Mouse (Mus musculus): ENCODE measurements around the gene Gm44502.
A peak's percentile ranks its signal among the peaks of the same experiment; 100 is the strongest.

Gm44502 gene

GRCm38 (mm10) chr15:89429352-89430221 lies at the start of gene Gm44502, which contains the start of the genes C730034F03Rik and Chkb:
Gene Gm44502 (minus strand): TSS chr15:89429696.
Gene C730034F03Rik (plus strand): TSS chr15:89429589.
Gene Chkb (minus strand): TSS chr15:89429908.
- DNase-seq (ENCODE audit: low spot score in 2 of 2): peak; percentile 91

- DNase-seq (ENCODE audit: low spot score in 2 of 2): no peak
These were observed 49.1 kb upstream of the Gm44502 start for GRCm38 (mm10) chr15:89478622-89479021.

GRCm38 (mm10) chr15:89477806-89478205 lies 48.3 kb upstream of the Gm44502 start:
- DNase-seq (ENCODE audit: low spot score in 2 of 2): no peak

DNA sequence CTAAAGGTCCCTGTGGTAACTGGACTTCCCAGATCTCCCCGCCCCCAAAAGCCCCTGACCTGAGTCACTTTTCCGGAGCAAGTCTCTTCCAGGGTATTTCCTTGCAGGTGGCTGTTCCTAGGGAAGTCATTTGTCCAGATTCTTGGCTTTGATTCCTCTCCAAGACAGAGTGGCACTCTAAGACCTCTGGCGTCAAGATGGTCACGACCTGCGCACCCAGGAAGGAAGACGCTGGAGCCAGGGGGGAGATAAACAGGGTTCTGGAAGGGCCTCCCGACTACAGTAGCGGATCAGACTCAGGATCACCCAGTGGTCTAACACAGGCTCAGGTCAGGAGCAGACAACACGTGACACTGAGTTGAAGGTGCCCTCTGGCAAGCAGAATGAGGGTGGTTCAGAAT lies 47.6 kb upstream of the Gm44502 start, which contains the start of gene Arsa:
Gene Arsa (minus strand): TSS at position 335 of the 401 bp plus-strand sequence.
- DNase-seq (ENCODE audit: low spot score in 2 of 2): no peak

- DNase-seq (ENCODE audit: low spot score in 2 of 2): no peak
These were observed 46.9 kb upstream of the Gm44502 start for GRCm38 (mm10) chr15:89476475-89476815.

DNA sequence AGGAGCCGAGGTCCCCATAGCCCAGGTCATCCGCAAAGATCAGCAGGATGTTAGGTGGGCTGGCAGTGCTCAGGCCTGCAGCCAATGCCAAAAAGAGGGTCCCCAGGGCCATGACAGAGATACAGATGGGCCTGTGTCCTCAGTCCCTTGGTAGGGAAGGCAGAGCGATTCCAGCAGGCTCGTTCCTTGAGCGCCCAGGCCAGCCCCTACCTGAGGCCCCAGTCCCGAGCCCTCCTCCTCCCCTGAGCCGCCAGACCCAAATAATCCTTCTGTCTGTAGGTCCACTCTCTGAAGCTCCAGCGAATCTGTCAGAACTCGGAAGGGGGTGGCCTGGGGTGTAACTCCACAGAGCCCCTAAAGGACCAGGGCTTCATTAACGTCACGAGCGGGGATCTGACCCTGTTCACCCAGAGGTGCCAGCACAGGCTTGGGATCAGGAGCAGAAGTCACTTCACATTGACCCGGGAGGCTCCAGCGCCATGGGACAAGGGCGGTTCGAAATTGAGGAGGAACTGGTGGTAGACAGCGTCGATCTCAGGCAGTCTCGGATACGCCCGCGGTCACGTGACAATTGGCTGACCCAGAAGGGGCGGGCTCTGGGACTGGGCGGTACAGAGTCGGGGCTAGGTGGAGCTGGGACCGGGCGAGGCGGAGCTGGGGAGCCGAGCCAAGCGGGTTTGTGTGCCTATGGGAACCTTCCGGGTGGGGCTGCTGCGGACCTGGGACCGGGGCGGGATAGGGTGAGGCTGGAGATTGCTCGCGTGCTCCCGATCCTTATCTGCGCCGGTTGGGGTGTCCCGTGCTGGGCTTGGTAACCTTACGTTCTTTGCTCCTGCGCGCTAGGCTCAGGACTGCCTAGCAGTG lies 46.3 kb upstream of the Gm44502 start:
- peak; percentile 88 to 89 for DNase-seq (ENCODE audit: low spot score in 2 of 2)

DNA sequence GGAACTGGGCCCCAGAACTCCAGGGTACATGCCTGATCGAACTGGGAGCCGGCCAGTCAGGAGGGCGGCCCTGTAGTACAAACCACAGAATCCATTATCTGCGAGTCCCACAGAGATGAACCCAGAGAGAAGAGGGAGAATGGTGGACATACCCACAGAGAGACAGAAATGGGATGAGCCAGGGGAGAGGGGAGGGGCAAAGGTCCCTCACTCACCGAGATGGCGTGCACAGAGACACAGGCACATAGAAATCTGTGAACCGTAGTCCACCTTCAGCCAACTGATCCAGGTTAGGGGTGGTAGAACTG lies 45.8 kb upstream of the Gm44502 start:
- DNase-seq (ENCODE audit: low spot score in 2 of 2): no peak

DNA sequence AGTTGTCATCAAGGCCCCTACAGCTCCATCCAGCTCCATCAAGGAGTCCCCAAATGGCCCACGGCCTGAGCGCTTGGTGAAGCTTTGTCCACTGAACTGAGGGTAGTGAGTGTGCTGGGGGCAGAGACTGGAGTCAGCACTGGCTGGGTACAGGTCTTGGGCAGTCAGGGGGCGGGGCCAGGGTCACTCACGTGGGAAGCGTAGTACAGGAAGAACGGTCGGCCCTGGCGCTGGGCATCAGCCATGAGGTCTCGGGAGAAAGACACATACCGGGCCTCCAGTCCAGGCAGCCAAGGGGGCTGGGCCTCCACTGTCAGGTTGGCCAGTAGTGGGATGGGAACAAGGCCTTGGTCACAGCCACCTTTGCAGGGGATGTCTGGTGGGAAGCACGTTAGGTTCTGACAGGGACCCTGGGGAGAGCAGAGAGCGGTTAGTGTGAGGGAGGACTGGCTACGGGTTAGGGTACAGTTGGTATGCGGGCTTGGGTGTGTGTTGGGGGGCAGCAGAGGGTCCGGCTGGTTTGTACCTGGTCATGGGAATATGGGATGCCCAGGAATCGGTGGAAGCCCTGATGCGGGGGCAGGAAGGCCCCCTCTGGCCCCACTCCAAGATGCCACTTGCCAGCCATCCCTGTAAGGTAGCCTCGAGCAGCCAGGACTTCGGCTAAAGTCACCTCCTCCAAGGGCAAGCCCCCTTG lies 45.2 kb upstream of the Gm44502 start:
- DNase-seq (ENCODE audit: low spot score in 2 of 2): no peak

GRCm38 (mm10) chr15:89473921-89474320 lies 44.4 kb upstream of the Gm44502 start:
- no peak for DNase-seq (ENCODE audit: low spot score in 2 of 2)

- no peak for DNase-seq (ENCODE audit: low spot score in 2 of 2)
These were observed 43.9 kb upstream of the Gm44502 start for GRCm38 (mm10) chr15:89473370-89473769.

GRCm38 (mm10) chr15:89471476-89471875 lies 42.0 kb upstream of the Gm44502 start:
- DNase-seq (ENCODE audit: low spot score in 2 of 2): no peak

DNA sequence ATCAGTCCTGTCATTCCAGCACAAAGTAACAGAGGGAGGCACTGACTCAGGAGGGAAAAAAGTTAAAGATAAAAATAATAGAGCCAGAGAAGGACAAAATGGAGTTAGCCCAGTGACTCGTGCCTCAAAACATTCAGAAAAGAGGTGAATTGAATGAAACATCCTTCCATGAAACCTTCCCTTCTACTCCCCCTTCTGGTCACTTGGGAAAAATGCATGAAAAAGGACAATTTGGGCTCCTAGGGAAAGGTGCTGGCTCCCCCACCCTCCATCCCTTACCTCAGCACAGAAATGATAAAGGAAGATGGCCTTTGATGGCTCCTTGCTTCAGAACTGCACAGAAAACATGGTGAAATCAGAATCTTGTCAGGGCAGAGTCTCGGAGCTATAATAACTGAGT lies 39.1 kb upstream of the Gm44502 start:
- no peak for DNase-seq (ENCODE audit: low spot score in 2 of 2)

- no peak for DNase-seq (ENCODE audit: low spot score in 2 of 2)
These were observed 35.6 kb upstream of the Gm44502 start for GRCm38 (mm10) chr15:89465052-89465451.

- DNase-seq (ENCODE audit: low spot score in 2 of 2): no peak
These were observed 34.1 kb upstream of the Gm44502 start for GRCm38 (mm10) chr15:89463334-89464235.

DNA sequence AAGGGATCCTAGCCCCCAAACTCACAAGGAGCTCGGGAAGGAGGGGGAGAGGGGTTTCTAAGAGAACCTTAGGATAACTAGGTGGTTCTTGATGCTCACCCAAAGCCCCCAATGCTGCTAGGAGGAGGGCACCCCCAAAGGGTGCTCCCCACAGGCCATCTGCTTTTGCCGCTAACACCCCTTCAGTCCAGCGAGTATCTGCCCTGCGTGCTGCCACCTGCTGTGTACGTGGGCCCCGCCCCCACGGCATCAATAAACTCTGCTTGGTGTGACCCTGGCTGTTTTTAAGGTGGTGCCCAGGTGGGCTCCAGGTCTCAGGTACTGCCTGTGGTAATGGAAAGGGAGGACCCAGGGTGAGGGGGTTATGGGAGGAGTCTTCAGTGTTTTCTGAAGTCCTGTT lies 32.7 kb upstream of the Gm44502 start:
- DNase-seq (ENCODE audit: low spot score in 2 of 2): no peak

DNA sequence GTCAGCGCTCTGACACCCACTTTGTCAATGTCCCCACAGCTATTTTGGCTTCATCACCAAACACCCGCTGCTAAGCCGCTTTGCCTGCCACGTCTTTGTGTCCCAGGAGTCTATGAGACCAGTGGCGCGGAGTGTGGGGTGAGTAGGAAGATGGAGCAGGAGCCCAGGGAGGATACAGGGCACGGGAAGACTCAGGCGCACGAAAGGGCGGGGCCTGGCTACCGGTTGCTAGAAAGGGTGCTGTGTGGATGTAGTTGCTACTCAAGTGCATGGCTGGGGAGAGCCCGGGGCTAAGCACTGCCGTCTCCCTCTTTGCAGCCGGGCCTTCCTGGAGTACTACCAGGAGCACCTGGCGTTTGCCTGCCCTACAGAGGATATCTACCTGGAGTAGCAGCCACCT lies 31.8 kb upstream of the Gm44502 start:
- no peak for DNase-seq (ENCODE audit: low spot score in 2 of 2)

- DNase-seq (ENCODE audit: low spot score in 2 of 2): no peak
These were observed 30.8 kb upstream of the Gm44502 start for GRCm38 (mm10) chr15:89460298-89460697.

- DNase-seq (ENCODE audit: low spot score in 2 of 2): no peak
These were observed 30.3 kb upstream of the Gm44502 start for GRCm38 (mm10) chr15:89459821-89460220.

DNA sequence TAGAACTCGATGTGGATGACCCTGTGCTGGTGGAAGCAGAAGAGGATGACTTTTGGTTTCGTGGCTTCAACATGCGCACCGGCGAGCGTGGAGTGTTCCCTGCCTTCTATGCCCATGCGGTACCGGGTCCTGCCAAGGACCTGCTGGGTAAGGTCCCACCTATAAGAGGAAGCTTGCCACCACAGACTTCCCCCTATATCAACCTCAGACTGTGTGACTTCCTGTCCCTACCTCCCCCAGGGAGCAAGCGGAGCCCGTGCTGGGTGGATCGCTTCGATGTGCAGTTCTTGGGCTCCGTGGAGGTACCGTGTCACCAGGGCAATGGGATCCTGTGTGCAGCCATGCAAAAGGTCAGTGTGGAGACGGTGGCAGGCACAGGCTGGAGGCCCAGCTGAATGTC lies 29.4 kb upstream of the Gm44502 start:
- DNase-seq (ENCODE audit: low spot score in 2 of 2): no peak

DNA sequence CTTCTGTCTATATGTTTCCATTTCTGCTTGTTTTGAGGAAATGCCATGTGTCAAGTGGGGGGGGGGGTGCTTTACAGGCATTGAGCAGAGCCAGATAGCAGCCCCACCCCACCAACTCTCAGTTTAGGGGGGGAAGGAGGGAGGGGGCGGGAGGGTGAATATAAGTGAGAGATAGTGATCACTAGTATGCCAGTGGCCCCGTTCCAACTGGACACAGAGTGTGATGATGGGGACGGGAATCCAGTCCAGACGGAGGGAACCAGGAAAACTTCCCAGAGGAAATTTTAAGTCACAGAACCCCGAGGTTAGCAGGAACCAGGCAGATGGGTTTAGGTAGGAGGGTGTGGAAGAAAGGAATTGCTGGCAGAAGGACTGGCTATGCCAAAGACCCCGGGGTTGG lies 26.1 kb upstream of the Gm44502 start:
- no peak for DNase-seq (ENCODE audit: low spot score in 2 of 2)

DNA sequence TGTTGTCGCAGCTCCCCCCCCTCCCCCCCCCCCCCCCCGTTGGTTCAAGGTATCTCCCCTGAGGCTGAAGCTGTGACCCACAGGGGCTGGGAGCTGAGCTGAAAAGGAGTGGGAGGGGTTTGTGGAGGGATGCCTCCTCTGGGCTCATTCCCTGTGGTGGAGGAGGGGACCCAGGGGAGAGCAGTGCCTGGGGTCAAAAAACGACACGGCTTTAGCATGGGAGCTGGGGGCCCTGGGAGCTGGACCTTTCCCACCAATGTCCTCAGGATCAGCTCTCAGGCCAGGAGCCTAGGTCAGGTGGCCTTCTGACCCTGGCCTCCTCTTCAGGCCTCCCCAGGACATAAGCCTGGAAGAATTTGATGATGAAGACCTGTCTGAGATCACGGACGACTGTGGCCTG lies 25.4 kb upstream of the Gm44502 start:
- DNase-seq (ENCODE audit: low spot score in 2 of 2): no peak
